Mouse (Mus musculus): Measurements from ENCODE around the gene Ankrd17. TPM values are rescaled to one million over a fixed set of nuclear protein-coding genes. Genes with fewer than 3 reads are reported as not detected.
"Not testable (repeated sequence)": the region's sequence is repeated elsewhere in the genome, so short reads cannot be mapped to it uniquely, and the experiment has no call there.

Gene Ankrd17
- total RNA-seq, 4 experiments from 2014 or later = 106 to 116 (median 113) TPM

DNA sequence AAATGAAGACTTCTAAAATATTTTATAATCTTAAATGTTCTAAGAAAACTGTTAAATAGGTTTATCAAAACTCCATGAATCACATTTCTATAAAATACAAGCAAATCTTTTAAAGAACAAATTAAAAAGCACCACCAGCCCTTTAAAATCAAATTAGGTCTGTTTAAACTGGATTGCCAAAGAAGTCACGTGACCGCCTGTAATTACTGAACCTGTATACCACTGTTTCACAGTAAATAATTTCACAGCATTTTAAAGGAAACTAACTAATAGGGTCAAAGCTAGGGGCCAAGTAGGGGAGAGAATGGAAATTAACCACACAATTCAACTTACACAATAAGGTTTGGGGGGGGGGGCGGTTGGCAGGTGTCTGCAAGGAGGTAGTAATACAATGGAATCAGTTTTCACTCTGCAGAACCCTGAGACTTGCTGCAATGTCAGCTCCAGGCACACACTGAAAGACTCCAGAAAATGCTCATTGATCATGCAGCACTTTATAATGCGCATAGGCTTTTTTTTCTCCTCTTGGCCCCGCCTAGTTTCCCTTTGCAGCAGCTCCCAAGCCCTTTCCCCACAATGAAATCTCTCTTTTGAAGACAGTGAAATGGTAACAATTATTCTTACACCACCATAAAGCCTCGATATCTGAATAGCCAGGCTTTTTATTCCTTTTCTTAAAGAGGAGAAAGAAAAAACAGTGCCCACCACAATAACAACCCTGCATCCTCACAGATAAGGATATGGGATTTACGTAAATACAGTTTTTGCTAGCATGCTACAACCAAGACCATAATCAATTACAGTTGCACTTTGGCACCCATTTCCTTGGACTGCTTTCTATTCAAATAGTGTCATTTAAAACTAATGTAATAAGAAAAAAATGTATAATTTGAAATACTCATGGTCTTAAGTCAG, 27.9 kb downstream of the Ankrd17 start:
- no peak for DNase-seq (ENCODE audit: low spot score in 2 of 2)

DNA sequence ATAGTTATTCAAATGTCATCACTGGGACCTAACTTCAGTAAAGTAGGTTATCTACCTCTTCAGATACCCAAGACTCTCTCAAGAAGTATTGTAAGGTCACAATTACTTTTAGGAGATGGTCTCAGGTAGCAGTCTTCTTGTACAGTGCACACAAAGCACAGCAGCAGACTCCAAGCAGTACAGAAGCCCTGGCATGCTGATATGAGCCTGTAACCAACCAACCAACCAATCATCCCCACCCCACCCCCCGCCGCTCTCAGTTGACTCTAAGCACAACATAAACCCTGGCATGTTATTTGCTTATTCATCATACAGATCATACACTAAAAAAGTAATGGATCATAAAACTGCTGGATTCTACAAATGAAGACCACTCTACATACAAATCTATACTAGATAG, 33.9 kb downstream of the Ankrd17 start:
- no peak for DNase-seq (ENCODE audit: low spot score in 2 of 2)

DNA sequence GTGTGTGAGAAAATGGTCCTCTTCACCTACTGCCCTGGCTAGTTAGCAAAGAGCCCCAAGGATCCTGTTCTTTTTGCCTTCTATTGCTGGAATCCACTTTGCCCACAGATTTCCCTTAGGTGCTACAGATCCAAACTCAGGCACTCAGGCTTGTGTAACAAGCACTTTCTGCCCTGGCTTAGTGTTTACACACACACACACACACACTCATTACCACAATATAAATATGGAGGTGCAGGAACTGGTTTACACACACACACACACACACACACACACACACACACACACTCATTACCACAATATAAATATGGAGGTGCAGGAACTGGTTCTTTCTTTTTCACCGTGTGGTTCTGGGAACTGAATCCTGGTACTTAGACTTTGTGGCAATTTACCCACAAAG, 35.3 kb downstream of the Ankrd17 start:
- no peak for DNase-seq (ENCODE audit: low spot score in 2 of 2)

DNA sequence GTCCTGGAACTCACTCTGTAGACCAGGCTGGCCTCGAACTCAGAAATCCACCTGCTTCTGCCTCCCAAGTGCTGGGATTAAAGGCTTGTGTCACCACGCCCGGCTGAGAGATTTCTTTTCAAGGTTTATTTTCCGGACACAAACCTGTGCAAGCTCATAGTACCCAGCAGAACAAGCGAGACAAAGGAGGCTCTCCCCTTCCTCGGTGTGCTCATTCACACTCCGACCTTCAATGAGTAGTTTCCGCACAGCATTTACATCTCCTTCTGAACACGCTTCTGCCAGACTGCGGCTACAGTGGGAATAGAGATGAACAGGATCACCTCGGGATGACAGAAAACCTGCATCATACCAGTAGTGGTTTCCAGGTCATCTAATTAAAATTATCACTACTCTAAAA, 68.0 kb downstream of the Ankrd17 start:
- no peak for DNase-seq (ENCODE audit: low spot score in 2 of 2)

DNA sequence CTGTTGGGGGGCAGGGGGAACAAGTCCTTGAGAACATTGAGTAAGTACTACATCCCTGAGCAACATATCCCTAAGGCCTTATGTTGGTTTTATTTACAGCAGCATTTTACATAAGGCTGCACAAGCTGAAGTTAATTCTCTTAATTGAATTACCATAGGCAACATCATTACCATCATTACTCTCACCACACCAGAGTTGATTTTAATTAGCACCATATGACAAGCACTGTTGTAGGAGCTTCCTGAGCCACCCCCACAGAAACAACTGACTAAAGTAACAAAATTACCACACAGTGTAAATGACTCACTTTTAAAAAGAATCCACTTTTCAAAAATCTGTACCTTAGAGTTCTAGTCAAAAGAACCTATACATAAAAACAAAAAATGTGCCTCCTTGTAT, 76.5 kb downstream of the Ankrd17 start:
- no peak for DNase-seq (ENCODE audit: low spot score in 2 of 2)

DNA sequence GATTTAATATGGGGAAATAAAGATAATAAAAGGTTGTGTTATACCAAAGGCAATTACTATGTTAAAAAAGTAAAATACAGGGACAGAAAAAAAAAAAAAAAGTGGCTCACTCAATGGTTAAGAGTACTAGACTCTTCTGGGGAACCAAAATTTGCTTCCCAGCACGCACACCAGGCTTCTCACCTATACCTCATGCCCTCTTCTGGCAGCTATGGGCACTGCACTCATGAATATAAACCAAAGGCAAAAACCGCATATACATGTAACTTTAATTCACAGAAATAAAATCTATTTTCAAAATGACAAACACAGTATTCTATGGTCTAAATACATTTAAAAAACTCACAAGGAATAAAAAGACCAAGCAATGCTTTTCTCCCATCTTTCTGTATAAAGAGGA, 79.8 kb downstream of the Ankrd17 start:
- DNase-seq (ENCODE audit: low spot score in 2 of 2) = no peak

DNA sequence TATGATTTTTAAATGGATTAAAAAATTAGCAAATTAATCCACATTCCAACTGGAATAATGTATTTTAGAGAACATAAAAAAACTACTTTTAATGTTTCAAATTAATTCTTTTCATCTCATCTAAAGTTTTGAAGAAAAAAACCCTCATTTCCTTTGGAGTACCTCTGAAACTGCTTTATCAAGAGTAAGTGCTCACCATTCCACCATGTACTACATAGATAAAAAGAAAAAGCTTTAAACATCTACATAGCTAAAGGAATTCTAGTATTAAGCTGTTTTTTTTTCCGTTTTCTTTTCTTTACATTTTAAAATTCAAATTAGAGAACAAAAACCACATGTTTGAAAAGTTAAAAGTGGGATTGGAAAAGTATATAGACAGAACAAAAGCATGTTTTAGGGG, 86.3 kb downstream of the Ankrd17 start:
- no peak for DNase-seq (ENCODE audit: low spot score in 2 of 2)

DNA sequence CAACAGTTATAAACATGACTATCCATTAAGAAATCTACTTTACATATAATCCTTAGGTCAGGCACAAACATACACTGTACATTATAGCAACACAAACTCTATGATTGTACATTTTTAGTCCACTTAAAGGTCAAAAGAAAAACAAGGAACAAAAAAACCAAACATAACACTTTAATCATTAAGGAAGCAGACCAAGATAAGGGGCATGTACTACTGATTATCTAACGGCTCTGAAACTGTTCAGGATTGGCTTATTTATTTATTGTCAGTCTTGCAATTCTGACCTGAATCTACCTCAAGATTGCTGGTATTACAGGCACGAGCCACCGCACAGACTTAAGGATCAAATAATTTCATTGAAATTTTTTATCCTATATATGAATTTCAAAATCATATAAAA, 87.0 kb downstream of the Ankrd17 start:
- no peak for DNase-seq (ENCODE audit: low spot score in 2 of 2)

DNA sequence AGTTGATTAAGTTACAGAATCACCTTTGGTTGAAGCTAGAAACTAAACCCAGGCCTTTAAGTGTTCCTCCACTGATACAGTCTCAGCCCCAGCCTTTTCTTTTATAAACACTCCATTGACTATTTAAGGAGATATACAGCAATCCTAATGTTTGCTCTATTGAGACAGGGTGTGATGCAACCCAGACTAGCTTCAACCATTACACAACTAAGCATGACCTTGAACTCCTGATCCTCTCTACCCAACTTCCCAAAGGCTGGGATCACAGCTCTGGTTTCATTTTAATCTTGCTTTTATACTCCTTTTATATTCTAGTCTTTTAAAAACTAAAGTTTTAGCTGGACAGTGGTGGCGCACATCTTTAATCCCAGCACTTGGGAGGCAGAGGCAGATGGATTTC, 88.9 kb downstream of the Ankrd17 start:
- no peak for DNase-seq (ENCODE audit: low spot score in 2 of 2)

DNA sequence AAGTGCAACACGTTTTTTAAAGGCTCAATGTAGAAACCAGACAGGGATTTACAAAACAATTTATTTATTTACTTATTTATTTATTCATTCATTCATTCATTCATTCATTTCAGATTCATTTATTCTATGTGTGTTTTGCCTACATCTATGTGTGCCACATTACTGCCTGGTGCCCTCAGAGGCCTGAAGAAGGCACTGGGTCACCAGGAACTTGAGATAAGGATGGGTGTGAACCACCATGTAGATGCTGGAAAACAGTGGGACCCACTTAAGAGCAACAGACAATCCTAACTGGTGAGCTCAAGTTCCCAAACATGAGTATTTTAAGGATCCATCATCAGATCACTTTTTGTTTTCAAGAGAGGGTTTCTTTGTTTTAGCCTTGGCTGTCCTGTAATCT, 91.6 kb downstream of the Ankrd17 start:
- DNase-seq (ENCODE audit: low spot score in 2 of 2) = no peak

DNA sequence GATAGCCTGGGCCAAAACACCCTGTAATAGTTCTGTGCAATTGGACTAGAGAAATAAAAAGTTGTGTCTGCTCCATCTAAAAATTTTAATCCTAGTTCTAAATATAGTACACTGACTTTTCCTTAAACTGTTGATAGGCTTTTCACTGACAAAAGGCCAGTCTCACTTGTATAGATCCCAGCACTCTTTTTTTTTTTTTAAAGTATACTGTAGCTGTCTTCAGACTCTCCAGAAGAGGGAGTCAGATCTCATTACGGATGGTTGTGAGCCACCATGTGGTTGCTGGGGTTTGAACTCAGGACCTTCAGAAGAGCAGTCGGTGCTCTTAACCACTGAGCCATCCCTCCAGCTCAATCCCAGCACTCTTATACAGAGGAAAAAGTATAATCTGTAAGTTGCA, 104.1 kb downstream of the Ankrd17 start:
- DNase-seq (ENCODE audit: low spot score in 2 of 2) = not testable (repeated sequence)

DNA sequence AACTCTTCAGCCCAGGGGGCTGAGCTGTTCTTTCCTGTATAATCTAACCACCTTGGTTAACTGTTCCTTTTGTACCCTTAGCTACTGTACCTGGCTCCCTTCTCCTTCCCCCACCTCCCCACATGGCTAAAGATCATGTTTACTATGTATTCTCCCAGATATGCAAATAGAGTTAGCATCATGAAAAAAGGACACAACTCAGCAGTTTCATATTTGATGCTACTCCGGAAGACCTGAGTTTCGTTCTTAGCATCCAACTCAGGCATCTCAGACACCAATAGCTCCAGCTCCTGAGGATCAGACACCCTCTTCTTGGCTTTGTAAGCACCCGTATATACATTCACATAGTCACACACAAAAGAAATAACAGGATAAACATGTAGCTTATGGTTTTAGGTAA, 109.4 kb downstream of the Ankrd17 start:
- DNase-seq (ENCODE audit: low spot score in 2 of 2) = no peak

DNA sequence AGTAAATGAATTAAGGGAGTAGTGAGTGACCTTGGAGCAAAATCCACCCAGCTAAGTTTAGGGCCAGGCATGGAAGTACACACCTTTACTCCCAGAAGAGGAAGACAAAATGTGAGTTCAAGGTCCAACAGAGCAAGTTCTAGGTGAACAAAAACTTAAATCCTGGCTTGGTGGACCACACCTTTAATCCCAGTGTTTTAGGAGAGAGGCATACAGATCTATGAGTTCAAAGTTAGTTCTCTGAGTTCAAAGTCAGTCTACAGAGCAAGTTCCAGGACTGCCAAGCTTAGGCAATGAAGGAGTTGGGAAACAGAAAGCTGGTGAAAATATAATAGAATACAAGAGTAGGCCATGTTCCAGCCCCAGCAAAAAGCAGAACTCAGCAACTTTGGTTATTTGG, 118.9 kb downstream of the Ankrd17 start:
- no peak for DNase-seq (ENCODE audit: low spot score in 2 of 2)

DNA sequence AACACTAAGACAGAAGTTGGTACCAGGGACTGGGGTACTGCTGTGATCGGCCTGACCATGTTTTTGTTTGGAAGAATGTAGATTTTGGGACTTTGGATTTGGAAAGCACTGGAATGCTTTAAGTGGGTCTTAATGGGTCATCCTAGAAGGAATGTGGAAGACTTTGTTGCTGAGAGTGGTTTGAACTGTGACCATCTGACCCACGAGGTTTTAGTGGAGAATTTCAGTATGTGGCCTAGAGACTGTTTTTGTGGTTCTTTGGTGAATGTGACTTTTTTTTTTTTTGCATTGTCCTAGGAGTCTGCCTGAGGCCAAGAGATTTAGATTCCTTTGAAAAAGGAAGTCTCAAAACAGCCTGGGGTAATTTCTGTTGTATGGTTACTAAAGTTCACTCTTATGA, 119.4 kb downstream of the Ankrd17 start:
- no peak for DNase-seq (ENCODE audit: low spot score in 2 of 2)

DNA sequence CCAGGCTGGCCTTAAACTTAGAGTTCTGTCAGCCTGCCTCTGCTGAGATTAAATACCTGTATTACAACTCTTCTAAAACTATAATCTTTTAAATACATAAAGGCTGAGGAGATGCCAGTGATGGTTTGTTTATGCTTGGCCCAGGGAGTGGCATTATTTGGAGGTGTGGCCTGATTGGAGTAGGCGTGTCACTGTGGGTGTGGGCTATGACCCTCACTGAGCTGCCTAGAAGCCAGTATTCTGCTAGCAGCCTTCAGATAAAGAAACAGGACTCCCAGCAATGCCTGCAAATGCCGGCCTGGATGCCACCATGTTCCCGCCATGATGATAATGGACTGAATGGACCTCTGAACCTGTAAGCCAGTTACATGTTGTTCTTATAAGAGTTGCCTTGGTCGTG, 119.8 kb downstream of the Ankrd17 start:
- DNase-seq (ENCODE audit: low spot score in 2 of 2) = no peak

DNA sequence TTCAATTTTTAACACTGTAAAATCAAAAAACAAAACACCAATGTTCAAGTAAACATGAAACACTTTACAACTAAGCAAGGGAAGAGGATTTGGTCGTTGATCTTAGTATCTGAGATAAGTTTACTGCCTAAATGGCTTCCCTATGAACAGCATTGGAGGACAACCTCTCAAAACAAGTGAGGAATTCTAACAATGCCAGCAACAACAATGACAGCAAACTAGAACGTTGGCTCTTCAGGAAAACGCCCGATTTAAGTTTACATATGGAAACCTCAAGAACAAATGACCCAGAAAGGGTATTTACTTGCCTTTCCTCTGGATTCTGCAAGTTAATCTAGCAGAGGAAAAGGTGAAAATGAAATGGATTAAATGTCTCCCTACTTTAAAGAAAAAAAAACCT, 121.0 kb downstream of the Ankrd17 start:
- DNase-seq (ENCODE audit: low spot score in 2 of 2) = no peak

DNA sequence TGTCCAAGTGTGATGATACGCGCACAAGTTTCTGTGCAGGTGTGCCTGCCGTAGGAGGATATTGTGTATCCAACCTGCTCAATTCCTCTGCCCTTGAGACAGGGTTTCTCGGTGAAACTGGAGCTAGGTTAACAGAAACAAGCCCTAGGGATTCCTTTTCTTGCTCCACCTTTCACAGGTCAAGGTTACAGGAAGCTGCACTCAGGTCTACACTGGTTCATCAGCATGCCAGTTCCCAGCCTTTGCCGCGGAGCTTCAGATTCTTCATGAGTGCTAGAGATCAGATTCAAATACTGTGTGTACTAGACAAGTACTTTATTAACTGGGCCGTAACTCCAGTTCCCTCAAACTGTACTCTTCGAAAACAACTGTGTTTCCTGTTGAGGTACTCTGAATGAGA, 131.2 kb downstream of the Ankrd17 start:
- DNase-seq (ENCODE audit: low spot score in 2 of 2) = no peak

DNA sequence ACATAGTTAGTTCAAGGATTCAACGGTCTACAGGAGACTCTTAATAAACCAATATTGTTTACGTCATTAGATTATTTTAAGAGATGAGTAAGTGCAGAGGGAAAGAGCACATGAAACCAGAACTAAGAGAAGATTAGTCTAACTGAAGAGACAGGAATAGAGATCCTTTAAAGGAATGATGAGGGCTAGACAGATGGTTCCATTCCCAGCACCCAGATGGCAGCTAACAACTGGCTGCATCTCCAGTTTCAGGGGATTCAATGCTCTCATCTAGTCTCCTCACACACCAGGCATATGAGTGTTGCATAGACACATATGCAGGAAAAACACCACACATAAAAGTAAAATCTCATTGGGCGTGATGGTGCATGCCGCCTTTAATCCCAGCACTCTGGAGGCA, 133.1 kb downstream of the Ankrd17 start:
- DNase-seq (ENCODE audit: low spot score in 2 of 2) = no peak

DNA sequence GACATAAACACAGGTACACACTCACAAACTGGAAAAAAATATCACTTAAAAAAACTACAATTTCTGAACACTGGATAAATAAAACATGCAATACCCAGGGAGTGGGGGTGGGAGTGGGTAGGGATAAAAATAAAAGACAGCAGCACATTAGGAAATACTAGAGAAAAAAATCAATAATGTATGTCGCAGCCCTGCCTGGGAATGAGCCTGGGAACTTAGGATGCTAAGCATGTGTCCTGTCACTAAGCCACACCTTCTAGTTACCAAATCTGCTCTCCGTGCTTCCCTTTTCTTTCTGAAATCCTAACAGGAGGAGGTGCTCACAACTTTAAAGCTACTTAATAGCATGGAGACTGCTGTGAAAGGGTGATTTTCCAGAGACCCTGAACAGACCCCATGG, 136.6 kb downstream of the Ankrd17 start:
- DNase-seq (ENCODE audit: low spot score in 2 of 2) = no peak

DNA sequence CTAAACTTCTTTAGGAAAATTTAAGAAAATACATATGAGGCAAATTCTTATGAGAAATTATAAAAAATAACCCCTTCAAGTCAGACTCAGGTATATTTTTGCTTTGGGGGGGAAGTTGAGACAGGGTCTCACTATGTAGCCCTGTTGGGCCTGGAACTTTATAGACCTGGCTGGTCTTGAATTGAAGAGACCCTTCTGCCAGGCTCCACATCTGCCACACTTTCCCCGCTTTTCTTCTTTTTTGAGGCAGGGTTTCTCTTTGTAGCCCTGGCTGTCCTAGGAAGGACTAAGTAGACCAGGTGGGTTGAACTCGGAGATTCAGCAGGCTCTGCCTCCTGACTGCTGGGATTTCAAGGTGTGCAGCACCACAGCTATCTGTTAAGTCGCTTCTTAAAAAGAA, 139.7 kb downstream of the Ankrd17 start:
- DNase-seq (ENCODE audit: low spot score in 2 of 2) = no peak

DNA sequence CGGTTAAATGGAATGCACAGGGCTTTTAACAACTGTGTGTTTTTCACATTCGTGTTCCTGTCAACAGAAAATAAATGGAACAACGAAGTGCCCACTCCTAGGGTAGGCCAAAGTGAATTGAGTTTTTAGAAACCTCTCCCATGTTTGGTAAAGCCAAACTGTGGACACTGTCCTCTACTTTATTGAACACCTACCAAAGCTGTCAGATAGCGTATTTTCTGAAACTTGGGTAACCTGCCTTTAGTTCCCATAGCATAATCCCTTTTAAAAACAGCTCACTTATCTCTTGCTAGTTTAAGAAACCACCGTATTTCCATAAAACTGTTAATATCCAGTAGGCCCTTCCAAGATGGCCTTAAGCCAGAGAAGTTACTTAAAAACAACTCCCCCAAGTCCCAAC, 141.6 kb downstream of the Ankrd17 start:
- no peak for DNase-seq (ENCODE audit: low spot score in 2 of 2)

DNA sequence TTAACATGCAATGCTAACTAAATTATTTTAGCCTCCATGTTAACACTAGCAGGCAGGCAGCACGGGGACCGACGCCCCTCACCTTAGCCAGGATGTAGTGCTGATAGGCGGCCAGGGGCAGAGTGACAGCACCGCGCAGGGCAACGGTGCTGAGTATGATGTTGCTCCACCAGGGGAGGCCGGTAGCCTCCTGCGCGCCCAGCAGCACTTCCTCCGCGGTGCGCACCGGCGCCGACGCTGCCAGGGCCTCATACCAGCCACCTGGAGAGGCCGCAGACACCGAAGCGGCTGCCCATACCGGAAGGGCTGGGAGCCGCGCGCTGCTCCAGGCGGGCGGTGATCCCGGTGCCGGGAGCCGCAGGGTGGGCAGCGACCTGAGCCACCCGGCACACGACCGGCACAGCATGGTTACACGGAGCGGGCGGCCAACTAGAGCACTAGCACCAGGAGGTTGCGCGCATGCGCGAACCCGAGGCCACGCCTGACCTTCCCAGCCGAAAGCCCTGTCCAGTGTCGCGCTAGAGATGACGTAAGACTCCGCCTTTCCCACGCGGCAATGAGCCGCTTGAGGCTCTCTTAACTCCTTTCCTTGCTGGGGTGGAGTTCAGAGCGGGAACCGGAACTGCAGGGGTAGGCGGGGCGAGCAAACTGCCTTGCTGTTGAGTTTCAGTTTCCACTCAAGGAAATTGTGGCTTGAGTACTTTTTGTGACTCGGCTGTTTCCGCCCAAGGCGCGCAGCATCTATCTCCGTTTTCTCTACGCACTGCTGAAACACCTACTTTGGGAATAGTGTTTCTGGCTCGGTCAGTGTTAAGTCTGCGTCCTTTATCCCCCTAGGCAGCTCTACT, 142.6 kb downstream of the Ankrd17 start, which contains the start of gene Cox18:
TSS of gene Cox18 (minus strand) at position 468 of the 848 bp plus-strand sequence.
- peak; percentile 97 to 98 for DNase-seq (ENCODE audit: low spot score in 2 of 2)

DNA sequence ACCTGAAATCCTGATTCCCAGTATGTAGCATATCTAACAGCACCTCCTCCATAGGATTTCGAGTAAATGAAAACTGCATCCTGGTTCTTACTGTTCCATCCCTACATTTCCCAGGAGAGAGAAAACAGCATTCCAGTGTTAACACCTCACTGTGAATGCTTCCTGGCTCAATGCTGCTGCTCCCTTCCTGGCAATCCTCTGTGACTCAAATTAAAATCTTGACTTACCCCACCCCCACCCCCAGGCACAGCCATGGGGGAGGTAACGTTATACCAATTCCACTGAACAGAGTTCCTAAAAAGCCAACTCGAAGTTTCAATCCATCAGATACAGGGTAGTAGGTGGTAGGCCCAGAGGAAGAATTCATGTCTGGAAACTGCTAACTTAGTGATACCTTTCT, 143.4 kb downstream of the Ankrd17 start:
- no peak for DNase-seq (ENCODE audit: low spot score in 2 of 2)

All from left cerebral cortex, adult 8-10 months (tissue).